Mouse (Mus musculus): ENCODE results near the gene Prima1.

DNA sequence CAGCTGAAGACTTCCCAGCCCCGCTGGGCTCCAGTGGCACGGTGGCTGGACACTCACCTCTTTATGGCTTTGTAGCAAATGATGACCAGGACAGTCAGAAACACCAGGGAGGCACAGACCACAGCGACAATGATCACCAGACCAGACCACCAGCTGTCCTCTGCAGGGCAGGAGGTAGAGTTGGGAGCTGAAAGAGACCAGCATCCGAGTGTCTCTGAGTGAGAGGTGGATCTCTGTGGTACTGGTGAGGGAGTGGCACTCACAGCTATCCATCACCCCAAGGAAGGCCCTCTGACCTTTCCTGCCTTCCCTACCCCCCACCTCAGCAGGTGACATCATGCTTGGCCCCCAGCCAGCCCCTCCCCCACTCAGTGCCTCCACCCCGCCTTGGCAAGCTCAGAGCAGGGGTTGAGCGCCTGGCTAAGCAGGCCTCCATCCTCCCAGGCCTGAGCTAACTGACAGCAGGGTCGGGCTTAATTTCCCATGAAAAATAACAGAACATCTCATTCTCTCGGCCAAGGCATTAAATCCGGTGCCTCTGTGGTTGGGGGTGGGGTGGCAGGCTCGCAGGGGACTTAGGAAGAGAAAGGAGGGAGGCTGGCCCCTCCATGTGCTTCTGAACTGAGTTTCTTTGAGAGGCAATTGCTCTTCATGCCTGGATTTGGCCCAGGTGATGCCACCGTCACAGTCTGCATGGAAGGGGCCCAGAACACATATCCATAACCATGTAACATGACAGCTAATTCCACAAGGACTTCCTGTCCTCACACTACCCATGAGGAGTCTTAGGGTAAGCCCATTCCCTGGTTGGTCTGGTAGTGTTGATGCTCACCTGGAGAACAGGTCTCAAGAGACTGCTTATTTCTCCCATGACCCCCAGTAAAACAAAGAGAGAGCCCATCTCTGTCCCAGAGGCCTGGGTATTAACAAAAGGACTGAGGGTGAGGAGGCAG, 39.1 kb downstream of the Prima1 start:
- no peak for TF ChIP-seq CTCF (conservative IDR thresholded peaks at IDR 0.05; ENCODE audit: low read length)
- TF ChIP-seq POU5F1 (IDR thresholded peaks at IDR 0.05; ENCODE audit: borderline replicate concordance, low read length), result no peak
- no peak for TF ChIP-seq NANOG (IDR thresholded peaks at IDR 0.05; ENCODE audit: borderline replicate concordance, low read length)
